Mouse (Mus musculus) activated CD4-positive, CD25-positive, alpha-beta regulatory T cell, adult 9 weeks (primary cell): Measurements from ENCODE around the gene Vhl. TPM values are rescaled to one million over a fixed set of nuclear protein-coding genes. Genes with fewer than 3 reads are reported as not detected.

Experiments used
- polyA plus RNA-seq: library from polyadenylated mRNA; unstranded; fragments of 100-300 nt; shearing (Covaris generic); gene quantifications from one replicate; pipeline ENCODE4 v1.2.1, GENCODE M21; 2017

Vhl gene
- polyA plus RNA-seq = 31.9 TPM

DNA sequence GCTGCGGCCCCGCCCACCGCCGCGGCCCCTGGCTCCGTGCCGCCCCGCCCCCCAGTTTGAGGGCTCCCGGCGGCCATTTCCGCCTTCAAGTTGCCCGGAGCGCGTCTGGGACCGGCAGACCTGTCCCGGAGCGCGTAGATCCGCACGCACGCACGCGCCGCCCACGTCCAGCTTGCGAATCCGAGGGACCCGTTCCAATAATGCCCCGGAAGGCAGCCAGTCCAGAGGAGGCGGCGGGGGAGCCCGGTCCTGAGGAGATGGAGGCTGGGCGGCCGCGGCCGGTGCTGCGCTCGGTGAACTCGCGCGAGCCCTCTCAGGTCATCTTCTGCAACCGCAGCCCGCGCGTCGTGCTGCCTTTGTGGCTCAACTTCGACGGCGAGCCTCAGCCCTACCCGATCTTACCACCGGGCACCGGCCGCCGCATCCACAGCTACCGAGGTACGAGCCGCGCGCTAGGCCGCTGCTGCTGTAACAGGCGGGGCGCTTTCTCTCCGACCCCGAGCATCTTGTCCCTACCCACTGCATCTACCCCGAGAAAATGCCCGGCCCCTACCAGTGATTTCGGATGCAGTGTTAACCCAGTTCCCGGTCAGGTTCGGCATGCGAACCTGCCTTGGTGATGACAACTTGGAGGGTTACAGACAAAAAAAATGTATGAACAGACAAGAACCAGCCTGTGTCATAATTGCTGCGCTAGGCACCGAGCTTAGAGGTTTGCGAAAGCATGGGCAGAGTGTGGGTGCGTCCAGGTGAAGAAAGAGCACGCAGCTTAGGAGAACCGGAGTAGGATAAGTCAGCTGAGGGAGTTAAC, at the start of gene Vhl:
Vhl (plus strand) TSS at position 19 of the 811 bp plus-strand sequence.

DNA sequence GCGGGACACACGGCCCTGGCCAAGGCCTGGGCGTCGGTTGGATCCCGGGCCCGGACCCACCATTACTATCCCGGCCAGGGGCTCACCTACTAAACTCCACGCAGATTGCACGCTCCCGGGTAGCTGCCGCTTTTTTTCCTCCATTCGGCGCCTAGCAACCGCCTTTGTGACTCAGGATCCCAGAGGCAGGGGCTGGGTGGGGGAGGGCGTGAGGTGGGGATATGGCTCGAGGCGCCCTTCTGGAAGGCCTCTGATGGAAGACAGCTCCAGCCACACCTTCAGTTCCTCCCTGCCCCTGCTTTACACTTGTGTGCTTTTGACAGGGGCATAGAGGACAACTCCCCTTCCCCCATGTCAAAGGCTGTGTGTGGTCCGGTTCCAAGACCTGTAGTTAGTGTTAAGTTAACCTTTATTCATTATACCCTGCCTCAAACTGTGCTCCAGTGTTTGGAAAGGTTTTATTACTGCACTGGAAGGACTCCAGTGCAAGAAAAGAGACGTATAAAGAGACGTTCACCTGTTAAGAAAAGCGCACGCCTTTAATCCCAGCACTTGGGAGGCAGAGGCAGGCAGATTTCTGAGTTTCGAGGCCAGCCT, 23.1 kb upstream of the Vhl start, which contains the start of gene Fancd2os:
Fancd2os (minus strand) TSS at position 173 of the 597 bp plus-strand sequence.

DNA sequence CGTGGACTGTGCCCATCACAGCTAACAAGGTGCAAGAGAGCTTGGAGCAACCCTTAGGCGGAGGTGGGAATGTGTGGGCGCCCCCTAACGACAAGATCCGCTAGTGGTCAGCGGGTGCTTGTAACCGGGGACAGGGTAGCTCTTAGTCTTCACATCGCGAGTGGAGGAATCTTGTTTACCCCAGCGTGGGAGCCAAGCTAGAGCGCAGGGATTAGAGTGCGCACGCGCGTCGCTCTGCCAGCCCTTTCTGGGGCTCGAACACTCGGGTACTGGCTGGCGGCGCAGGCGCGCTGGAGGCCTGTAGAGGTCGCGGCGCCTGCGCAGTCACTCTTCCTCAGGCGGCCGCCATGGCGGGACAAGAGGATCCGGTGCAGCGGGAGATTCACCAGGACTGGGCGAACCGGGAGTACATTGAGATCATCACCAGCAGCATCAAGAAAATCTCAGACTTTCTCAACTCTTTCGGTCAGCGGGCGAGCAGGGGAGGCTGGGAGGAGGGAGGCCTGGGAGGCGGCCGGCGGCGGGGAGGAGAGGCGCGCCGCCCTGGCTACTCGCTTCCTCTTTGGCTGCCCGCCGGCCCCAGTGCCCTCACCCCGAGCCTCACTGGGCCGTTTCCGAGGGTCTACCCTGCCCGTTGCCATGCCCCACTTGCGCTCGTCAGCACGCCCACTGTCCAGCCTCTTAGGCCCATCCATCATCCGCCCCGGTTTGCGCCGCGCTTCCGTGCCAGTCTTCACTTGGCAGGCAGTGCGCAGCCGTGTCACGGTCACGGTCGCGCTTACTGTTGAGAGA, 19.1 kb upstream of the Vhl start, which contains the start of gene Brk1:
Brk1 (plus strand) TSS at position 341 of the 792 bp plus-strand sequence.

DNA sequence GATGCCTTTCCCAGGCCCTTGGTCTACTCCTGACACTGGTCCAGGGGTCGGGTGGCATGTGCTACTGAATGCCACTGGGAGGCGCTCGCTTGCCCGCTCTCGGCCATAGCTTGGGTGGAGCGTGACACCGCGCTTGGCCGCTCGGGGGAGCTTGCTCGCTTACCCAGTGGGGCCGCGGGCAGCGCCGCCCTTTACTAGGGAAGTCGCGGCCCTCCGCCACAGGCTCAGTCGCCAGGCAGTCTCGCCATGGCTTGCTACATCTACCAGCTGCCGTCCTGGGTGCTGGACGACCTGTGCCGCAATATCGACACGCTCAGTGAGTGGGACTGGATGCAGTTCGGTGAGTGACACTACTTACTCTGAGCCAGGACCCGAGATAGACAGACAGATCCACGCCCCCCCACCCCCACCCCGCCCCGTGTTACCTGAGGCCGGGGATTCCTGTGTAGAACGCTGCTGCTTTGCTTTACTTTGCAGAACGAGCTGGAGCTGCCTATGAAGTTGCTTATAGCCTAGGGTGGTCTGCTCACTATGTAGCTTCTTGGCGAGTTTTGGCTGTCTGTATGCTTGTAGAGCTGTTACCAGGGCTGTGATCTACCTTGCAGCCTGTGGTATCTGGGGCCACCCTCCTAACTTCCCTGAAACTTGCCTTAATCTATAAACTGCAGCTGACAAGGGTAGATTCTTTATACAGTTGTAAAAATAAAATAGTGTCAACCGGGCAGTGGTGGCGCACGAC, 14.7 kb downstream of the Vhl start, which contains the start of gene Irak2:
Irak2 (plus strand) TSS at position 166 of the 739 bp plus-strand sequence.

Other genes with a start within 250 kb of the Vhl start
- 73.2 TPM for gene Tada3, start 246.1 kb upstream of the Vhl start, polyA plus RNA-seq
- 625 TPM for gene Arpc4, start 245.8 kb upstream of the Vhl start, polyA plus RNA-seq
- 17.0 TPM for gene Ttll3, start 234.7 kb upstream of the Vhl start, polyA plus RNA-seq
- gene Rpusd3, start 204.6 kb upstream of the Vhl start, polyA plus RNA-seq = 13.1 TPM
- not detected for gene Cidec, start 188.2 kb upstream of the Vhl start, polyA plus RNA-seq
- 60.5 TPM for gene Jagn1, start 181.4 kb upstream of the Vhl start, polyA plus RNA-seq
- not detected for gene Il17re, start 165.5 kb upstream of the Vhl start, polyA plus RNA-seq
- 0.26 TPM for gene Il17rc, start 152.5 kb upstream of the Vhl start, polyA plus RNA-seq
- gene Creld1, start 140.7 kb upstream of the Vhl start, polyA plus RNA-seq = 12.7 TPM
- gene Prrt3, start 122.0 kb upstream of the Vhl start, polyA plus RNA-seq = 0.33 TPM
- 104 TPM for gene Emc3, start 92.3 kb upstream of the Vhl start, polyA plus RNA-seq
- 2.4 TPM for gene Fancd2, start 92.3 kb upstream of the Vhl start, polyA plus RNA-seq
- gene Fancd2os, start 23.2 kb upstream of the Vhl start, polyA plus RNA-seq = not detected
- 279 TPM for gene Brk1, start 19.2 kb upstream of the Vhl start, polyA plus RNA-seq
- 64.7 TPM for gene Irak2, start 14.5 kb downstream of the Vhl start, polyA plus RNA-seq
- 2.2 TPM for gene Tatdn2, start 73.1 kb downstream of the Vhl start, polyA plus RNA-seq
- gene Ghrl, start 95.9 kb downstream of the Vhl start, polyA plus RNA-seq = not detected
- 184 TPM for gene Sec13, start 116.8 kb downstream of the Vhl start, polyA plus RNA-seq